Mouse (Mus musculus): ENCODE data around the gene Dhx58.

GRCm38 (mm10) chr11:100687265-100687664 lies 16.8 kb downstream of the Dhx58 start:
- TF ChIP-seq CTCF (IDR thresholded peaks at IDR 0.05; ENCODE audit: control insufficient read depth, insufficient read depth, insufficient replicate concordance, low read depth, low read length) (no peak), POLR2A (IDR thresholded peaks at IDR 0.05; ENCODE audit: control insufficient read depth, low read depth, low read length) (no peak)

Measured in testis, adult 2 months (tissue).